Mouse (Mus musculus) midbrain, postnatal 0 days (tissue): ENCODE measurements around the gene Trmt10c. TPM values are rescaled to one million over a fixed set of nuclear protein-coding genes. Genes with fewer than 3 reads are reported as not detected.

Experiments
- ATAC-seq: fragments of 200-750 bp; cut with Nextera tagmentation; 2 replicates; pipeline ENCODE4 v1.8.0; 2017; ENCODE audit warnings: moderate number of reproducible peaks, mild to moderate bottlenecking, moderate TSS enrichment, moderate library complexity; ENCODE audit not compliant: low FRiP score
- DNase-seq: peaks from one replicate; pipeline ENCODE4 v3.0.0-alpha.2; 2015; ENCODE audit warnings: low spot score
- H3K27ac ChIP-seq: fragments of 300-500 bp; sonication (generic); 2 replicates; pipeline ENCODE4 v1.5.1; 2014; ENCODE audit warnings: low read depth, mild to moderate bottlenecking, low read length, mixed read lengths
- H3K27me3 ChIP-seq: fragments of 300-500 bp; sonication (generic); 2 replicates; pipeline ENCODE4 v1.6.1; 2014; ENCODE audit warnings: low read length, control low read depth, mixed read lengths; ENCODE audit not compliant: insufficient read depth
- H3K36me3 ChIP-seq: fragments of 300-500 bp; sonication (generic); 2 replicates; pipeline ENCODE4 v1.6.1; 2014; ENCODE audit warnings: low read length, control low read depth, mixed read lengths; ENCODE audit not compliant: insufficient read depth
- H3K4me1 ChIP-seq: fragments of 300-500 bp; sonication (generic); 2 replicates; pipeline ENCODE4 v1.6.1; 2014; ENCODE audit warnings: mild to moderate bottlenecking, control low read depth, antibody characterized with exemption, low read length, mixed read lengths; ENCODE audit not compliant: insufficient read depth
- H3K4me2 ChIP-seq: fragments of 300-500 bp; sonication (generic); 2 replicates; pipeline ENCODE4 v1.6.1; 2014; ENCODE audit warnings: low read depth, mild to moderate bottlenecking, low read length, mixed read lengths; ENCODE audit not compliant: poor library complexity, severe bottlenecking
- H3K4me3 ChIP-seq: fragments of 300-500 bp; sonication (generic); 2 replicates; pipeline ENCODE4 v1.5.1; 2014; ENCODE audit warnings: low read depth, mild to moderate bottlenecking, low read length, moderate library complexity
- H3K9ac ChIP-seq: fragments of 300-500 bp; sonication (generic); replicated peaks from 2 replicates; pipeline ENCODE4 v1.6.1; 2014; ENCODE audit warnings: mild to moderate bottlenecking, low read length, moderate library complexity, mixed read lengths; ENCODE audit not compliant: poor library complexity, severe bottlenecking
- H3K9me3 ChIP-seq: fragments of 300-500 bp; sonication (generic); 2 replicates; pipeline ENCODE4 v1.6.1; 2016; ENCODE audit warnings: low read length, control low read depth
- CTCF ChIP-seq: IDR thresholded peaks from 2 replicates; pipeline ENCODE4 v1.5.1; 2016; ENCODE audit warnings: antibody characterized with exemption, mild to moderate bottlenecking
- WGBS: fragments of 180-500 bp; shearing (Covaris S2); extraction: QIAGEN DNeasy Blood & Tissue Kit; methylation state at CpG from one replicate; pipeline ENCODE4 v1.1.7; 2014; 5-methylcytosine and 5-hydroxymethylcytosine counted together
- polyA plus RNA-seq: library from polyadenylated mRNA; unstranded; fragments of >200 nt; fragmentation: Nextera tagmentation; extraction: Ambion mirVana; gene quantifications from 2 replicates; pipeline ENCODE4 v1.2.1, GENCODE M21; 2015
- total RNA-seq: library from RNA; depleted of rRNA; stranded (reverse); fragments of >200 nt; gene quantifications from 2 replicates; pipeline ENCODE4 v1.2.3, GENCODE M21; 2014

The Trmt10c gene
- total and polyA plus RNA-seq, 2 experiments from 2014 or later, result 10.1 to 15.0 TPM

DNA sequence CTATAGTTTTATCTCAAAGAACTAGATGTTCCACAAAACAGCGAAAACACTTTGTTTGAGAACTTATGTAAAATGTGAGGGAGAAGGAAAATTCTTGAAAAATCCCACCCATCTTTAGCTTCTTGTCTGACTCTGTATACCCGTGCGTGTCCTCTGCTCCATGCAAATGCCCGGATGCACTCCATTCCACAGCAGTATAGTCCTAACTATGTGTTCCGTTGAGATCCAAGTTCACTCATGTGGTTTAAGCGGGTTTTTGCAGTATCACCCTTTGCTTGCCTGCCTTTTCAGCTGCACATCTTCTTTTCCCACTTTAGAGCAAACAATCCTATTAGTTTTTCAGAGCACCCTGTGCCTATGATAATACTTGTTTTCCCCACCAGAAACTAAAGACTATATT is 1.1 kb downstream of the Trmt10c start:
- peak overlapping the region; percentile 63 for H3K4me3 ChIP-seq
- peak overlapping the region; percentile 64; the same call in 1 of the 2 replicates for H3K9ac ChIP-seq
- no peak for DNase-seq
- WGBS, result 69% methylated on average over 6 of the region's 6 CpGs
- ATAC-seq, result no peak
- H3K27ac ChIP-seq, result no peak overlapping the region
- H3K4me2 ChIP-seq, result peak overlapping the region; percentile 43
- H3K27me3 ChIP-seq, result no peaks in the 10 kb centered on the region
- no peaks in the 10 kb centered on the region for H3K9me3 ChIP-seq
- TF ChIP-seq CTCF, result no peak
- H3K36me3 ChIP-seq, result peaks cover 11% of the 10 kb centered on the region
- no peaks in the 10 kb centered on the region for H3K4me1 ChIP-seq

DNA sequence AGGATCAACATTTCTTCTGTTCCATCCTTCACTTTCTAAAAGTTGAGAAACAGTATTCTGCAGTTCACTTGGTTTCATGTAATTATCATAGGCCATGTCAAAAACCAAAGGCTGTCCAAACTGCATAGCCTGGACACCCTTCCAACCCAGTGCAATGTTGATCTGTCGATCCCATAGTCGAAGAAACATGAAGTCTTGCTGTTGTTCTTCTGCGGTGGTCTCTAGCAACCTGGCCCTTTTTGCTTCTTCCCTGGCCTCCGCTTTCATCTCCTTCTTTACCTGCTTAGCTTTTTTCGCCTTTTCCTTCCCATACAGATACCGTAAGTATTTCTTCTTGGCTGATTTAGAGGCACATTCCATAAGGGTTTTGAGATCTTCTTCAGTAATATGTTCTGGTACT is 3.1 kb downstream of the Trmt10c start:
- H3K27me3 ChIP-seq, result no peaks in the 10 kb centered on the region
- DNase-seq (no peak), ATAC-seq (no peak)
- TF ChIP-seq CTCF, result no peak
- no peak overlapping the region for H3K27ac ChIP-seq
- peaks cover 5% of the 10 kb centered on the region; the same call in 1 of the 2 replicates for H3K4me1 ChIP-seq
- peaks cover 11% of the 10 kb centered on the region for H3K36me3 ChIP-seq
- H3K9me3 ChIP-seq, result no peaks in the 10 kb centered on the region
- WGBS, result 94% methylated on average over 6 of the region's 6 CpGs
- no peak overlapping the region for H3K9ac ChIP-seq
- H3K4me2 ChIP-seq, result no peak overlapping the region
- H3K4me3 ChIP-seq, result no peak overlapping the region

DNA sequence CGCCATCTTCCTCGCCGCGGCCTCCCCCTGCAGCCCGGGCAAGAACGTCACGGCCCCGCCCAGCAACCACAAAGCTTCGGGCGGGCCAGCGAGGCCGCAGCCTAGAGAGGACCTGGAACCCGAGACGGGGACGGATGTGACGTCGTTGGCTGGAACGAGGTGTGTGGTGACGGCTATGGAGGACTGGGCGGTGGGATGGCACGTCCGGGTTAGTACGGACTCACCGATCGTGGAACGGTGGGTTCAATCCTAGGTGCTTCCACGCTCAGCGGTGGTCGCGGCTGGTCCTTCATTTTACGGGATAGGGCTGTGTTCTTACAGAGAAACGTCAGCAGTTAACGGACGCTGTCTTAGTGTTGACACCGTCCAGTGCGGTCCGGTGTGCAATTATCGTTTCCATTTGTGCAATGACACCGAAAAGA is 7.9 kb downstream of the Trmt10c start, which contains the start of gene Pcnp:
Gene Pcnp (minus strand): TSS at position 79 of the 422 bp plus-strand sequence.
- H3K27me3 ChIP-seq, result no peaks in the 10 kb centered on the region
- WGBS, result under 1% methylated on average over 39 of the region's 39 CpGs
- peak within 1 kb of the TSS; percentile 85 for H3K9ac ChIP-seq
- H3K4me3 ChIP-seq, result peak within 1 kb of the TSS; percentile 73
- no peaks in the 10 kb centered on the region for H3K9me3 ChIP-seq
- H3K4me1 ChIP-seq, result peaks cover 11% of the 10 kb centered on the region
- H3K27ac ChIP-seq, result peak within 1 kb of the TSS; percentile 91
- ATAC-seq, result peak; percentile 100
- H3K36me3 ChIP-seq, result peaks cover 18% of the 10 kb centered on the region
- no peak; the same call in 1 of the 2 replicates for TF ChIP-seq CTCF
- peak; percentile 99 for DNase-seq
- H3K4me2 ChIP-seq, result peak within 1 kb of the TSS; percentile 66

DNA sequence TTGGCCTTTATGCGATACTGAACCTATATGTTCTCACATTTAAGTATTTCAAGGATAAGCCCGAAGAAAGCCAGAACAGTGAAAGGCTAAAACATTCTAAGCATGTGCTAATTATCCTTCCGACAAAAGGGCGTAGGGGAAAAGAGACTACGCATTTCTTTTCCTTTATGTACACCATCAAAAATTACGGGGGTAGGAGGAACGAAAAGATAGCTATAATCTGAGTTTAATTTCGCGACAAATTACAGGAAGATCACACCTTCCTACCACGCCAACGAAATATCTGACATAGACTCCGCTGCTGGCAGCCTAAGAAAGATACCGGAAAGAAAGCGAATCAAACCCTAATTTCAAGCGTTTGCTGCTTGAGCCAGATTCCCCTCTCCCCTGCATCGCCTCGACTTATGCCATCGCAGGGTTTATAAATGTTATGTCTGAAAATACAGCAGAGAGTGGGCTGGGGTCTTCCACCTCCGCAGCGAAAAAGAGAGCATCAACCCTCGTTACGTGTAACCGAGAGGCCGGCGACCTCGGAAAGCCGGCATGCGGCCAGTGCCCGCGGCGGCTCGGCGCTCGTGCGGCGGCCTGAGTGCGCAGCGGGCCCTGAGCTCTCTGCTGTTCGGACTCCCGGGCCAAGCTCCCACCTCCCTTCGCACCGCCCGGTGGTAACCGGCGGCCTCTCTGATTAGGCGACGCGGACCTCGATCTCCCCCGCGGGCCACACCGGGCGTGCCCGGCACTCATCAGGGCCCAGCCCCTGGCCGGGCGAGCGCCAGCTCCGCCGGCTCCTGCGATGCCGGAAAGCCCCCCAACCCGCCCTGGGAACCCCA is 8.7 kb downstream of the Trmt10c start:
- under 1% methylated on average over 62 of the region's 62 CpGs for WGBS
- H3K9me3 ChIP-seq, result no peaks in the 10 kb centered on the region
- H3K4me1 ChIP-seq, result peaks cover 11% of the 10 kb centered on the region
- peak overlapping the region; percentile 91 for H3K27ac ChIP-seq
- H3K27me3 ChIP-seq, result no peaks in the 10 kb centered on the region
- H3K36me3 ChIP-seq, result peaks cover 14% of the 10 kb centered on the region; the same call in 1 of the 2 replicates
- ATAC-seq (peak; percentile 84), DNase-seq (peak; percentile 31)
- TF ChIP-seq CTCF, result no peak
- H3K4me2 ChIP-seq, result peak overlapping the region; percentile 66
- peak overlapping the region; percentile 73 for H3K4me3 ChIP-seq
- H3K9ac ChIP-seq, result peak overlapping the region; percentile 85

DNA sequence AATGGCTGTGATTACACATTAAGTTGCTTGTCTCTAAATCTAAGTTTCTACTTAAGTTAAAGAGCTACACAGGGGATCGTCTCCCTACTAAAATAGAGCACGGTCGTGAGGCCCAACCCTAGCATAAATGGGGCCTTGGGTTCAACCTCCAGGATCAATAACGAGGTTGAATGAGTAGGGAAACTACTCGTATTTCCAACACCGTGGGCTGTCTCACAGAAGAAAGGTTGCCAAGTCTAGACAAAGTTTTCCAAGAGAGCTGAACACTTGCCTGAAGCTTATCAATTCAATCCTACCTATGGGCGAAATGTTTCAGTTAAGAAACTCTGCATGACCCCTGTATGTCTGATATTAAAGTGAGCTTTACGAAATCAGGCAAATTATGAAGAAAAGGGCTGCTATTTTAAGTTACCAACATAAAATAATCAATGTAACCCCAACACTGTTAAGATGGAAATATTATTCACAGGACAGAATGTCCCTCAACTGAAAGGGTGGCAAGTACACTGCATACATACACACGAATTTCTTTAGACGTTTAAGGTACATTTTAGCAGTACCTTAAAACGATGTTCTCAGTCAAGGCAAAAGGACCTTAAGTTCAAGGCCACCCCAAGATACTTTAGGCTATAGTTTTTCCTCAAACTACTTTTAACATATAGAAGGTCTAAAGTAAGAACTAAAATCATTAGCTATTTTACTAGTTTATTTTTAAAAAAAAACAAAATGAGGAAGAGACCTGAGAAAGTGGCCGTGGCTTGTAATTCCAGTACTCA is 9.6 kb downstream of the Trmt10c start:
- TF ChIP-seq CTCF, result no peak
- Histone ChIP-seq H3K36me3 (peaks cover 11% of the 10 kb centered on the region; the same call in 1 of the 2 replicates), H3K4me3 (peak overlapping the region; percentile 73), H3K9ac (peak overlapping the region; percentile 85), H3K4me1 (peaks cover 11% of the 10 kb centered on the region), H3K9me3 (no peaks in the 10 kb centered on the region), H3K4me2 (peak overlapping the region; percentile 66), H3K27ac (no peak overlapping the region), H3K27me3 (no peaks in the 10 kb centered on the region)
- no peak for DNase-seq
- ATAC-seq, result no peak
- WGBS, result 49% methylated on average over 12 of the region's 12 CpGs
